Mouse (Mus musculus) adrenal gland, postnatal 25 days (tissue): ENCODE data around the gene Gp1bb. TPM values are rescaled to one million over a fixed set of nuclear protein-coding genes. Genes with fewer than 3 reads are reported as not detected.
A peak's percentile ranks its signal among the peaks of the same experiment; 100 is the strongest.

Experiments
- DNase-seq: peaks from one replicate; pipeline ENCODE4 v3.0.0; 2021; ENCODE audit warnings: mixed read lengths
- total RNA-seq: library from RNA; stranded (reverse); gene quantifications from 2 replicates; pipeline ENCODE4 v1.2.3, GENCODE M21; 2021

Gene Gp1bb
- total RNA-seq, 1 experiment from 2014 or later, result not detected

DNA sequence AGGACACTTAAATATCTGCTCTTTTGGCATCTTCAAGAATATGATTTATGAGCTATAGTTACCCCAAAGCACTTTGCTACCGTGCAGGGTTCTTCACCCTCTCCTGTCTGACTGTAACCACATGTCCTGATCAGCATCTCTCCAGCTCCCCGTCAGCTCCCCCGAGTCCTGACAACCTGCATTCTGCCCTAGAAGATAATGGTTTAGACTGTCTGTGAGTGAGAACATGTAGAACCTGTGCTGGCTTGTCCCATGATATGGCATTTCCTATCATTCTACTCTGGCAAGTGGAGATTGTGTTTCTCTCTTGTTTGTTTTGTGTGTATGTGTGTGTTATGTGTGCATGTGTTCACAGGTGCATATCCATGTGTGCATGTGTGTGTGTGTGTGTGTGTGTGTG, 24.2 kb downstream of the Gp1bb start:
- DNase-seq, result no peak

DNA sequence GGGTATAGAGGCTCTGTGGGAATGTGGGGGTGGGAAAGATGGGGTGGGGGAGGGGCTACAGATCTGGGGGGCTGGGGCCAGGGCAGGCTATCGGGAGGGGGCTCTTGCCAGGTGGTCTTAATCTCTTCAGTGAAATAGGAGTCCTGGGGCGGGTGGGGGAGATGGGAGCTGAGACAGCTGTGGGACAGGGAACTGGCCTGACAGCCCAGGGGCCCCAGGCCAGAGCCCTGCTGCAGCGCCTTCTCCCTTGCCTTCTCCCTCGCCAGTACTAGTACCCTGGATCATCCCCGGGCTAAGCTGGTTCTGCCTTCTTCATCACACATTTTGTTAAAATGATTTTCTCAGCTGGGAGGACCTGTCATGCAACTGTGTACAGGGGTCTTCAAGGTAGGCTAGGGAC, 25.9 kb downstream of the Gp1bb start:
- DNase-seq, result no peak

DNA sequence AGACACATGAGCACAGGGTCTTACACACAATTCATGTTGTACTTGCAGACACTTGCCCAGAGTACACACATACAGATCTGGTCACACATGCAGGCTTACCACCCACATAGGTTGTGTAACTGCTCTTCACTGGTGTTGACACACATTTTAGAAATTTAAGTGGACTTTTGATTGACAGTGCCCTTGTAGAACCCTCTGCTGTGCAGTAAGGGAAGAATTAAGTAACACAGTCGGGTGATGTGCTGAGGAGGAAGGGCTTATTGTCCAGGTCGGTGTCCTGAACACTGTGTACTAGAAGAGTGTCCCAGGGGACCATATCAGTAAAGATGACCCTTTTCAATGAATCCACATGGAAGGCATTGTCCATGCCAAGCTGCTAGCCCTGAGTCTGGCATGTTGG, 28.3 kb downstream of the Gp1bb start:
- DNase-seq, result no peak

DNA sequence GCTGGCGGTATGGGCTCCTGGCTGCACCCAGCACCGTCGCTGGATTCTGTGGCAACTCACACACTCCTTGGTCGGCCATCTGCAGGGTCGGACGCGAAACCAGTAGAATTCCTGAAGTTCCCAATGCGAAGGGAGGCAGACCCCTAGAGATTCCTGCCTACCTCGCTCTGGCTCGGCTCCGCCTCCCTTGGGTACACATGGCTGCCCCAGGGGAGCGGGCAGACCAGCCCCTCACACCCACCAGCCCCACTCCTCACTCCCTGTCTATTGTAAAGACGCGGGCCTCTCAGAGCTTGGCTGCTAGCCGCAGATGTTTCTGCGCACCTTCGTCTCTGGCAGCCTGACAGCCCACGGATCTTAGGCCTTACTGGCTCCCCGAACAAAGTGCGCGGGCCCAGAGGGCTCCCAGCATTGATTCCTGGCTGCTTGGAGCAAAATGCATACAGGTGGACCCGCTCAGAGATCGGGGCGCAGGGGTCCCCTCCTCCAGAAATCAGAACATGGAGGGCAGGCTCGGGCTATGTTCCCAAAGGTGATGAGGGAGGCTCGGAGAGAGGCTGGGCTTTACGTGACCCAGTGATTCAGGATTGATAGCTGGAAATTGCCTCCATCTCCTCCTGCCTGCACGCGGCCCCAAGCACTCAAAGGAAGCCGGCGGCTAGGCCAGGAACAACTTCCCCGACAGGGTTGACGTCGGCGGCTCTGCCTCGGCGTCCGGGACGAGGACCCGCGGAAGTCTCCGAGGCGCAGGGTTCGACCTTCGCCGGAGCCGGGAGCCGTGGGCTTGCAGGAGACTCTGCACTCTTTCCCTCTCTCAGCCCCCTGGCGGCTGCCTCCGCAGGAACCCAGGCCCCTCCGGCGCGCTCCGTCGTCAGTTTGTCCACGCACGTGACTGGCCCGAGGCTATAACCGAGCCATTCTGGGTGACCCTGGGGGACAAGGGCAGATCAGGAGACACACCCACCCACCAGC, 30.9 kb downstream of the Gp1bb start:
- DNase-seq, result peak; percentile 15

DNA sequence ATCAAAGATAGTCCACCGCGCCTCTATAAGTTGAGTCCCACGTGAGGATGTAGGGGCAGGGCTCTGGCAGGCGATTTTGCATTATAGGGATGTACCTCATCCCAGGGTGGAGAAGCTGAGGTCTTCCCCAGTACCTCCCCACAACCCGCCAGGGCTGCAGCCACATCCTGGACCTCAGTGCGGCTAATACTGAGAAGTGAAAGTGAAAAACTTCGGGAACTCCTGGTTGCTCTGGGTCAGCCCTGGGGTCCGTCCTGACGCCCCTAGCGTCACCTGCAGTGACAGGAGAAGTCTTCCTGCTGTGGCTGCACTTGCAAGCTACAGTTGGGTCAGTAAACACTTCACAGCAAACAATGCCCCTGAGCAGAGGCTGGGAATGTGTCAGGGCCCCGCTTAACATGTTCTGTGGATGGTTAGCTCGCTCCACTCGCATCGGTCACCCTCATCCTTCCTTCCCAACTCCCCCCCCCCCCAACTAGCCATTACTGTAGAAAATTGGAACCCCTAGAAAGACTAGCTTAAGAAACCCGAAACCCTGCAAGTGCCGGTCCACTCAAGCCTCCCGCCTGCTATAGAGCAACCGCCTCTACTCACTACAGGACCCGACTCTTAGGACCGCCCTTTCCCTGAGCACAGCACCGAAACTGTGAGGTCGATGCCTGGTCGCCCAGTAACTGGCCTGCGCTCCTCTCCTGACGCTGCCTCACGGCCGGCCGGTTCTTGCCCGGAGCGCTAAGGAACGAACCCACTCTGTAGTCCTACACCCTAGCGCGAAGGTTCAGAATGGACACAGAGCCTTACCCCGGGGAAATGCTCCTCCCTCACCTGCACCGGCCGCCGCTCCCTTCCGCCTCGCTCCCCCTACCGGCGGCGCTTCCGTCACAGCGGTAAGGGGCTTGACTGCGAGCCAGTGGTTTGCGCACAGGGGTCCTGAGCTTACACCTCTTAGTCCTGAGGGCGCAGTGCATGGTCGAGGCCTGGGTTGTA, 32.1 kb downstream of the Gp1bb start, which contains the start of gene Tbx1:
TSS of gene Tbx1 (minus strand) at position 868 of the 987 bp plus-strand sequence.
- DNase-seq, result no peak

DNA sequence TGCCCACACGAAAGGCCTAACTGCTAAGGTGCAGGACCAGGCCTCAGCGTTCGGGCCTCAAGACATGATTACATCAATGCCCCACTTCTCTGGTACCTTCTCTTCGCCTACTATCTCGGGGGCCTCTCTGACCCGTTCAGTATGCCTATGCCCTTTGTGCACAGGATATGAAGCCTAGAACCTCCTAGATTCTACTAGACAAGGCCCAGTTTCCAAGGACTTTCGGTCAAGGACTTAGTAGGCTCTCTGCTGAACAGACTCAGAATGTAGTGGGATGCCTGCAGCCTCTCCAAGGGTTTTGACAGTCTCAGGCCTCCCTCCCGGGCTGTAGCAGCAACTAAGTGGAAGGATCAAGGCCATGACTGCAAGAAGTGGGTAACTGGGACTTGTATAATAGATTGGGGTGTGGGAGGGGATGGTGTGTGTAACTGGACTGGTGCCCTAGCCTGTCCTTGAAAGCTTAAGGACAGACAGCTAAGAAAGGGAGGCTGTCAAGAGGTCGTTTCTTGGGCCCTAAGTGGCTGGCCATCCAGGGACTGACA, 33.1 kb downstream of the Gp1bb start:
- DNase-seq, result no peak

DNA sequence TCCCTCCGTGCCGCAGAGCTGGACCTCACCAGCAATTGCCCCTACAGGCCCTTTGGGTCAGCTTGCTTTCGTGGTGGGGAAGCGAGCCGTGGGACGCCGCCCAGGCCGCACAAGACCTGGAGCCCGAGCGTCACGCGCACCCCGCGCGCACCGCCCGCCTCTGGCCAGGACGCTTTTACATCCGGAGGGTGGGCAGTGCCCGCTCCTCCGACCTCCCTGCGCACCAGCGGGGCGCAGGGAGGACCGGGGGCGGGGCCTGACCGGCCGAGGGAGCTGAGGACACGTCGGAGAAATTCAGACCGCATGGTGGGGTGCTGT, 33.5 kb downstream of the Gp1bb start:
- DNase-seq, result no peak

DNA sequence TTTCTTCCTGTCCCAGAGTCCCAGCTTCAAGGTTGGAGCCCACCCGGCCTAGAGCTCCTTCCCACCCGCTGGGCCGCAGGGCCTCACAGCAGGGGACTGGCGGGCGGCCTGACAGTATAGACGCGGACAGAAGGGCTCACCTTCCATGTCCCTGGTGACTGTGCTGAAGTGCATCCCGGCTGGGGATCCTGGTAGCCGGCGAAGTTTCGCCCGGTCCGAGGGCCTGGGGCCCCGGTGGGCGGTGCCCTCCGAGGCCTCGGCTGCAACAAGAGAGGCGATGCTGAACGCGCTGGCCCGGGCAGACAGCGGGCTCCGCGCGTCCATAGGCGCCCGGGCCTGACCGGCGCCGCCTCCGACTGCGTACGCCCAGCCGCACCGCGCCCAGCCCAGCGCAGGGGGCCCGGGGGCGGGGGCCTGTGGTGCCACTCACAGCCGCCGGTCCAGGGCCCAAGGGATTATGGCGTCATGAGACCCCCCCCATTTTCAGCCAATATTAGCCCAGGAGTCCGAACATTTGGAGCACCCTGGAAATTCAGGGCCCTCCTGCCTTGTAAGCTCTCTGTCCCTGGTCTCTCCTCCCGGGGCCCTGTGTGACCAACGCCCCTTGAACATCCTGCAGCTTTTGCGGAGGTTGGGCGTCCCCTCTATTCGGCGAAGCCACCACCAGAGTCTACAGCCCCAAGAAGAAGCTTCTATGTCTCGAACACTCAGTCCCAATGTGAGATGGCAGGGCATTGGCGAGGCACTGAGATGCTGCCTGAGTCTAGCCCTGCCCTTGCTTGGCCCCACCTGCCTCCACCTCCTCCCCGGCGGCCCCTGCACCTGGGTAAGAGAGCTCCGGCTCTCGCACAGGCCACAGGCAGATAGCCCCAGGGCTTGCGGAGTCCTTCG, 34.1 kb downstream of the Gp1bb start:
- DNase-seq, result no peak

DNA sequence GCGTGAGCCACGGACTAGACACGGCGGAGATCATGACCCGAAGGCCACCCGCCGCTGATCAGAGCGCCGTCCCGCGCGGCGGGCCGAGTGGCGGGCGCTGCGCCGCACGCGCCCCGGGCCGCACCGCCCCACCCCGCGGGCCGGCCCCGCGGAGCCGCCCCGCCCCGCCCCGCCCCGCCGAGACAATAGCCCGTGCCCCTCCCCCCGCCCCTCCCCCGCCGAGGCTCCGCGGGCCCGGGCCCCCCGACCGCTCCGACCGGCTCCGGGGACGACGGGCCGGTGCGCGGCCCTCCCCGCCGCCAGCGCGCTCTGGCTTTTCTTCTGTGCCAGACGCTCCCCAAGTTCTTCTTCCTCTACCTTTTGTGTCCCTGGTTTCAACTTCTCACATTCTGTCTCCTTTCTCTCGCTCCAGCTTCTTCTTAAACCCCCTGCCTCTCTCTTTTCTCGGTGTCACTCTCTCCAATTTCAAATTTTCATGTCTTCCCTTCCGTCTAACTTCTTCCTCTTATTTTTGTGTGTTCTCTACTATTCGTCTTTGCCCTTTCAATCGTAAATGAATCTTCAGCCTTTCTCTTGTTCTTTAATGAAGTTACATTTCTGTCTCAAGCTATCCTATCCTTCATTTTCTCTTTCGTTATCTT, 35.2 kb downstream of the Gp1bb start:
- no peak for DNase-seq

DNA sequence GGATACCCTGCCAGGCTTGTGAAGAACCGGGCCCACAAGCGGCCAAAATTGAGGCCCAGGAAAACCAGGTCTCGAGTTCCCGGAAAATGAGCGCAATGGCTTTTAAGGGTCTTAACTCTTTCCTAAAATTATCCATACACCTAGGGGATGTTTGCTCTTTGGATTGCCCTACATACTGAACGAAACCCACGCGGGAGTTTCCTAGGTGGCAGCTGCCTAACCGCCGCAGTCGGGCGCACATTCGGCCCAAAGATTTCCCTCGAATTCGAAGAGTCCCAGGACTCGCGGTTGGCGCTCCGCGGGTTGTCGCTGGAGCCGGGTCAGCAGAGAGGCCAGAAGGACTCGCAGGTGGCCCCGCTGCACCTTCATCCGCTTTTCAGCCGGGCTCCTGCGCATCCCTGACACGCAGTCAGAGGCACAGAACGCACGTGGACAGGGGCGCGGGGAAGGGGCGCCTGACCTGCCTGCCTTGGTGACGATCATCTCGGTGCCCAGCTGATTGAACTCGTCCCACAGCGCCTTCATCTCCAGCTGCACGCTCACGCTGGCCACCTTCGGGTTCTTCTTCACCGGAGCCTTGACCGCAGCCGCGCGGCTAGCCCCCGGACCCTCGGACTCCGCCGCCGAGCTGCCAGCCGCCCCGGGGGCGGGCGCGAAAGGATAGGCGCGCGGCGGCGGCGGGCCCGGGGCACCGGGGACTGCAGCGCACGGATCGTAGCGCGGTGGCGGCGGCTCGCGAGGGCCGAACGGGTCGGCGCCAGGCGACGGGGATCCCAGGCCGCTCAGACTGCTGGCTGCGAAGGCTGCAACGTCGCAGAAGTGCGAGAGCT, 35.9 kb downstream of the Gp1bb start:
- DNase-seq, result no peak

DNA sequence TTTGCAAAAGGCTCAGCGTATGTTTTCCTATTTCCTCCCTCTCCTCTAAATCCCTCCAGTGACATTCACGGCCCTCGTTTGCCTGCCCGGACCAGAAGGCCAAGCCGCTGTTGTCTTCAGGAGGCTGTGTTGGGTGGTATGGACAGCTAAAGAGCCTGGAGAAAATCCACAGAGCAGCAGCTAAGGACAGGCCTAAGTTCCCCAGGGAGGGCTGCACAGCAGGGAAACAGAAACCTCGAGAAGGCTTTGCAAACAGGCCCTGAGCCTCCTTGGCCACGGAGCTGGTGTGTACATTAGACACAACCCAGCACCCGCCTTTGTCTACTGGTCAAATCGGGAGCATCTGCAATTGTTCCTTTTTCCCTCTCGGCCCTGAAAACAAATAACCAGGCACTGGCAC, 36.5 kb downstream of the Gp1bb start:
- DNase-seq, result no peak

DNA sequence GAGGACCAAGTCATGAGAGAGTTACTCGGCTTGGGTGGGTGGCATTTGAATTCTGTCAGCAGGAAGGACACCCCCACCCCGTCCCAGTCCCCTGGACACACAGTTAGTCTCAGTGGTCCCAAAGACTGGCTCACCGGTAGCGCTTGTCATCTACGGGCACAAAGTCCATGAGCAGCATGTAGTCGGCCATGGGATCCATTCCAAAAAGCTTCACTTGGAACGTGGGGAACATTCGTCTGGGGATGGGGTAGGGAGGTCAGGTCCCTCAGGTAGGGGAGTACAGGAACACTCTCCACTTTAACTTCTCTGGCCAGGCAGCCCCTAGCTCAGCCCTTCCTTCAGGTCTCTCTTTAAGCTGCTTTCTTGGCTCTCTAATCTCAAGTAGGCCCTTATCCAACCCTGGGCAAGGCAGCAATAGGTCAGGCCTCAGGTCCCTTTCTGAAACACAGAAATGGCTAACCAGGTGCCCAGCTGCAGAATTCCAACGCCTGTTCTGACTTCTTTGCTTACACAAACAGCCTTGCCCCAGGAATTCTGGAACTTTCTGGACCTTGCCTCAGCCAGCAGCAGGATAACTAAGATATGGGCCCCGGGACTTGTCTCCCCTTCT, 37.2 kb downstream of the Gp1bb start:
- no peak for DNase-seq

DNA sequence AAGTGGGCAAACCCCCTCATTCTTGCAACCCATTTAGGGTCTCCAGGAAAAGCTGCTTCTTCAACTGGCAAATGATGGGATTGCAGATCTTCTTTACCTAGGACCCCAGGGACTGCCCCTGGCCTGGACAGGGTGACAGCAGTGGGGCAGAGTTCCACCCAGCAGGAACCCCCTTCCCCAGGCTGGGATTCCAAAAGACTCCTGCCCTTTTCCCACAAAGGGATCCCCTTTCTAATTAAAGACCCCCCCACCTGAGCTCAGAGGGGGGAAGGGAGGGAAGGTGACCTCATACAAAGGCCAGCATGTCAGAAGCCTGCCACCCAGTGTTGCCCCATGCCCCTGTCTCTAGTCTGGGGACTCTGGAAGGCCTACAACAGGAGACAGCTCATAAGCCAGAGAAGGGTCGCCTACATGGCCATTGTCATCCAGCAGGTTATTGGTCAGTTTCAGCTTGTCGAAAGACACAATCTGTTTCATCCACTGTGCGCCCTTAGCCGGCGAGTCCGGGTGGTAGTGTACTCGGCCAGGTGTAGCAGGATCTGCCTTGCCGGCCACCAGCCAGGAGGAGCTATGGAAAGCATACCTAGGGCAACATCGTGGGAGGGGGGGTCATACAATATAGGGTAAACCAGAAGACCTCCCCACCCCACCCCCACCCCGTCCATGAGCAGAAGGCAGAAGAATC, 38.4 kb downstream of the Gp1bb start:
- DNase-seq, result no peak

DNA sequence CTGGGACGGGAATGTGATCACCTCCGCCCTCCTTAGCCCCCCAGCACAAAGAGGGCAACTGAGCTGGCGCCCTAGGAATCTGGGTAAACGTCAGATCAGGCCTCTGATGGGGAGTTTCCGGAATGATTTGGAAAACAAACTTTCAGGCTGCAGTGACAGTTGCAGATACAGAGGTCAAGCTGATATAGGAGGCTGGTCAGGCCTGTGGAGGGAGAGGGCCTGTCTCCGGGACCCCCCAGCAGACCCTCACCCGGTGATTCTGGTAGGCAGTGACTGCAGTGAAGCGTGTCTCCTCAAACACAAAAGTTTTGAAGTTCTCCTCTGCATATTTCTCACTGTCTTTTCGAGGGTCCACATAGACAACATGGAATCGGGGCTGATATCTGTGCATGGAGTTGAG, 39.0 kb downstream of the Gp1bb start:
- no peak for DNase-seq

DNA sequence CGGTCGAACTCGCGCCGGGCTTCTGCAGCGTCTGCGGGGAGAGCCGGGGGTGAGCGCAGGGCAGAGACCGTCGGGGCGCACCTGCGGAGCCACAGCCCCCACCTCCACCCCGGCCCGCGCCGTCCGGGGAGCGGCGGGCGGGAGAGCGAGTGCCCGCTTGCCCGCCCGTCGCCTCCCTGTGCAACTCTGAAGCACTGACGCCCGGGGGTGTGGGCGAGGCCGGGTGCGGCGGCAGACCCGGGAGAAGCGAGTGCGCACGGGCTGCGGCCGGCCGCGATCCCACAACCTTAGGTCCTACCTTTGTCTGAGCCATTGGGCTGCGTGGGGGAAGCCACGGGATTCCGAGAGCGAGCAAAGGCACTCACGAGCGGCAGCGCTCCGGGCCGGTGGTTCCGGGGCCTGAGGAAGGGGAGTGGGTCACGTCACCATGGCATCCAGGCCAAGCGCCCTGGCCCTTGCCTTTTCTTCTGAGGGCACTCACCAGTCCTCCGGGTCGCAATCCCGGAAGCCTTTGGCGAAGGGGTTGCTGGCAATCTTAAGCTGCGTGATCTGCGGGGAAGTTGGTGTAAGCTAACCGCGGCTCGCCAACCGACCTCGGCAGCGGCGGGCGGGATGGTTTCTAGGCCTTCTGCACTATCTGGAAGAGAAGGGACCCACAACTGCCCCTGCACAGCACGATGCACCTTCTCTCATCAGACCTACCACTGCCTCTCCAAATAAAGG, 39.6 kb downstream of the Gp1bb start:
- DNase-seq, result no peak

DNA sequence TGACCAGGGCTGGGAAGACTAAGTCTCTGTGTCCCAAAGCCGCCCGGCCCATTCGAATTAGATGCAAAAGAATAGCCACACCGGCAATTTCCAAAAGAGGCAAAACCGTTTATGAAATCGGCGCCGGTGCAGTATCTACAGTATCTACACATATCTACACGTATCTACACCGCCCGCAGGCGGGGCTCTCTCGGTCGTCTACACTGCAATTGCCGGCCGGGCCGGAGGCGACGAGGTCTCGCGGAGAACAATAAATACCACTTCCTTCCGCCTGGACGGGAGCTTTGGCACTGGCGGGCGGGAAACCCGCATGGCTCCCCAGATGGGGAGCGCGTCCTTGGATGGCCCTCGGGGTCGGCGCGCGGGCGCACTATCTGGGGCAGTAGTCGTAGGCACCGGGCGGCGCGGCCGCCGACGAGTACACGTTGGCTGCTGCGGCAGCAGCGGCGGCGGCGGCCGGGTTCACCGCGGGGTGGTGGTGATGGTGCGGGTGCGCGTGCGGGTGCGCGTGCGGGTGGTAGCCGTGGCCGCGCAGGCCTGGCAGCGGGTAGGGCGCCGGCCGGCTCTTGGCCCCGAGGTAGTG, 40.5 kb downstream of the Gp1bb start:
- peak; percentile 32 for DNase-seq

DNA sequence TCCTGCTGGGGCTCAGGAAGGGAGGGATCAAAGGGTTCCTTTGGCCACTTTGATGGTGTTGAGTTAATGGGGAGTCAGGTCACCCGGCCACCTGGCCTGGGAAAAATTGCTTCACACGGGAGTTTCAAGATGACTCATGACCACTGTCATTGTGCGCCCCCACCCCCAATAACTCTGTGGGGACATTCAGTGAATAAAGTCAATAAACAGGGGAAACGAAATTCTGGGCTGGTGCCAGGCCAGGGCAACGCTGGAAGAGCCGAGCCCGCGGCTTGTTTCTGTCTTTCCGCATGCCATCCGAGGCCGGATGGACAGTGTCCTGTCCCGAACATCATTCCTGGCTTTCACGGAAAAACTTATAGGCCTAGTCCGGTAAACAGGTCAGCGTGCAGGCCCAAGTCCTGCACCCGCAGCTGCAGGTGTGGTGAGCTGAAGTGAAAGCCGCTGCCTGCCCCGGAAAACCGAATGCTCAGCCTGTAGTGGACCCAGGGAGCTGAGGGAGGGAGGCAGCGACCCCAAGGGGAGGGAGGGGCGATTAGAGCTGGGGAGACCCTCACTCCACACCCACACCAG, 41.1 kb downstream of the Gp1bb start:
- no peak for DNase-seq

DNA sequence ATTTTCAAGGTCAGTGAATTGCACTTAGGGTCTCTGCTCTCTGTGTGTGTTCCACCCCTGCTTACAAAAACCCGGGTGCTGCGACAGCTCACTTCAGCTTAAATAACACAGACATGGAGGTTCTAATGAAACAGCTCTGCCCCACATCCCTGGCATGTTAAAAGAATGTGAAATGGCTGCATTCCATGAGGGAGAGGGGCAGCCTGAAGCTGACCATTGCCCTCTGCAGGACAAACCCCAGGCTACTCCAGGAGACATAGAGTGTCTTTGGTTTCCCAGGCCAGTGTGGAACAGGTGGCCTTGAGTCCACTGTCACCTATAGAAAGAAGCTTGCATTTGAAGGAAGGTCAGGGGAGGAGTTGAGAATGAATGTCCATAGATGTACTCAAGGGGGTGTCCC, 41.8 kb downstream of the Gp1bb start:
- DNase-seq, result no peak
